Mouse (Mus musculus) embryonic fibroblast, embryonic 13.5 days (primary cell): ENCODE measurements around the gene Ahnak.

Experiments used
- CTCF ChIP-seq: IDR thresholded peaks from 2 replicates; pipeline ENCODE4 v1.5.1; 2011; ENCODE audit warnings: mild to moderate bottlenecking, control low read depth, low read length, moderate library complexity, borderline replicate concordance; ENCODE audit not compliant: insufficient read depth
- POLR2A ChIP-seq: IDR thresholded peaks from 2 replicates; pipeline ENCODE4 v1.6.1; 2011; ENCODE audit warnings: low read depth, mild to moderate bottlenecking, control low read depth, low read length, moderate library complexity

GRCm38 (mm10) chr19:9082191-9083009 lies 93.3 kb downstream of the Ahnak start:
- TF ChIP-seq CTCF: peak; percentile 81
- no peak for TF ChIP-seq POLR2A
